Mouse (Mus musculus): Measurements from ENCODE around the gene Pard3b. TPM values are rescaled to one million over a fixed set of nuclear protein-coding genes. Genes with fewer than 3 reads are reported as not detected.
A peak's percentile ranks its signal among the peaks of the same experiment; 100 is the strongest.

Gene Pard3b
- polyA plus RNA-seq, 1 experiment, result 5.7 TPM

DNA sequence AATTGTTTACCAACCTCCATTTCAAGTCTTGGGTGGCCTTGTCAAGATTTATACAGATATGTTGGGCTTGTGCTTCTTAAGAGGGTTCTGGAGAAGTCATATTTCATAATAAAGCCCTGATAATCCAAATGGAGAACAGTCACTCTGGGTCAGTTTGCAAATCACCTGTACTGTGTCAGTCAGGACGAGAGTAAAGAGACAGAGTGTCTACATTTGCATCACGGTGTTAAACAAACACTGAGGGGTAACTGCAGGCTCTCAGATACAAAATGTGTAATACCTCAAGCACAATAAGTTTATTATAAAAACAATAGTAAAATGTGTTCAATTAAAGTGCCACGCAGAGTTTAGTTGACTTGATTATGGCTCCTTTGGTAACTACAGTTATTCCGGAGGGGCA is 91.0 kb downstream of the Pard3b start:
- 66% methylated on average over 4 of the region's 4 CpGs for WGBS
- TF ChIP-seq POLR2A (IDR thresholded peaks at IDR 0.05; ENCODE audit: borderline replicate concordance, extremely low read depth, low read depth, low read length) (no peak), CTCF (IDR thresholded peaks at IDR 0.05; ENCODE audit: insufficient read depth, low read length) (no peak)
- Histone ChIP-seq H3K4me3 (replicated peaks; ENCODE audit: extremely low read depth, low read depth, low read length) (no peak overlapping the region), H3K4me1 (ENCODE audit: control insufficient read depth, insufficient read depth, low read length) (no peaks in the 10 kb centered on the region)
- no peak for DNase-seq

DNA sequence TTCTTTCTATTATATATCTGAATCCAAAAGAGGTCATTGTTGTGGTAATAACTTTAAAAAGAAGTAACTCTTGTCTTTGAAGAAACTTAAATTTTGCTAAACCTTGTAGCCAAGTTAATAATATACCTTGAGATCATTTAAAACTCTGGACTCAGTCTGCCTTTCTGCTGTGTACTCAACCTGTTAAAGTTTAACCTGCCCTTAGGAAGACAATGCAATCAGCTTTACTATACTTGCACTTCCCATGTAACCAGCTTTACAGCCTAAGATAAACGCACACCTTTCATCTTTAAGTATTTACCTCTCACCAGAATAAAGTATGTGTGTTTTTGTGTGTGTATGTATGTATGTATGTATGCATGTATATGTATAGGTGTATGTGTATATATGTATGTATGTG is 97.9 kb downstream of the Pard3b start:
- DNase-seq, result no peak
- Histone ChIP-seq H3K4me1 (ENCODE audit: control insufficient read depth, insufficient read depth, low read length) (no peaks in the 10 kb centered on the region), H3K4me3 (replicated peaks; ENCODE audit: extremely low read depth, low read depth, low read length) (no peak overlapping the region)
- TF ChIP-seq POLR2A (IDR thresholded peaks at IDR 0.05; ENCODE audit: borderline replicate concordance, extremely low read depth, low read depth, low read length), result no peak
- TF ChIP-seq CTCF (IDR thresholded peaks at IDR 0.05; ENCODE audit: insufficient read depth, low read length), result no peak
- 83% methylated on average over 1 of the region's 1 CpGs for WGBS

DNA sequence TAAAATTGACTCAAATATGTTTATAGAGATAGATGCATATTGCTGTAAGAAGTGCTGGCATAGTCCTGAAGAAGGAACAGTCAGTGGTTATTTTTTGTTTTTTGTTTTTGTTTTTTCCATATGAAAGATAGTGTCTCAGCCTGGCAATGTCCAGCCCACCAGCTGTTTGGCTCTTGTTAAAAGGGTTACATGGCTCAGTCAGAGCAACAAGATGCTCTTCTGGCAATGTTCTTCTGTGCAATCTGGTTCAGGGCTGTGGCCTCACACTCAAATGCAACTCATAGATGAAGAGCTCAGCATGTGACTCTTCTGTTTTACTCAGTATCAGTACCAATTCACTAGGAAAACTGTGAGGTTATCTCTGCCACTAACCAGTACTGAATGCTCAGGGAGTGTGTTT is 104.2 kb downstream of the Pard3b start:
- TF ChIP-seq POLR2A (IDR thresholded peaks at IDR 0.05; ENCODE audit: borderline replicate concordance, extremely low read depth, low read depth, low read length) (no peak), CTCF (IDR thresholded peaks at IDR 0.05; ENCODE audit: insufficient read depth, low read length) (no peak)
- H3K4me3 ChIP-seq (replicated peaks; ENCODE audit: extremely low read depth, low read depth, low read length), result no peak overlapping the region
- DNase-seq, result no peak

DNA sequence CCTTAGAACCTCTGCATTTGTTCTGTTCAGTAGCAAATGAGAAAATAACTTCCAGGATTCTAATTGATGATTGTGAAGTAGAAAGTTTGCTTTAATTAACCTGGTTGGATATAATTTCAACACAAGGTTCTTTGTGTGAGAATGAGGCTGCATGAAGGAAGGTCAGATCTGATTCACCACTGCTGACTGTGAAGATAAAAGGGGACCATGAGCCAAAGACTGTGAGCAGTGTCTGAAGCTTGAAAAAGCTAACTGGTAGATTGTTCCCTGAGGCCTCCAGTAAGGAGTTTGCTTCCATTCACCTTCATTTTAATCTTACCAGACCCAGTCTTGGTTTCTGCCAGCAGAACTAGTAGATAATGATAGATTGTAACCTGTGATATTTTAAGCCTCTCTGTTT is 108.9 kb downstream of the Pard3b start:
- TF ChIP-seq CTCF (IDR thresholded peaks at IDR 0.05; ENCODE audit: insufficient read depth, low read length) (no peak), POLR2A (IDR thresholded peaks at IDR 0.05; ENCODE audit: borderline replicate concordance, extremely low read depth, low read depth, low read length) (no peak)
- Histone ChIP-seq H3K4me1 (ENCODE audit: control insufficient read depth, insufficient read depth, low read length) (0 out of 2 replicates have a peak, but pooled peaks cover 2% of the 10 kb centered on the region), H3K4me3 (replicated peaks; ENCODE audit: extremely low read depth, low read depth, low read length) (no peak overlapping the region)
- DNase-seq, result no peak

More for the DNA sequence above, 104.2 kb downstream of the Pard3b start:
- 0 out of 2 replicates have a peak, but pooled peaks cover 2% of the 10 kb centered on the region for H3K4me1 ChIP-seq (ENCODE audit: control insufficient read depth, insufficient read depth, low read length)

DNA sequence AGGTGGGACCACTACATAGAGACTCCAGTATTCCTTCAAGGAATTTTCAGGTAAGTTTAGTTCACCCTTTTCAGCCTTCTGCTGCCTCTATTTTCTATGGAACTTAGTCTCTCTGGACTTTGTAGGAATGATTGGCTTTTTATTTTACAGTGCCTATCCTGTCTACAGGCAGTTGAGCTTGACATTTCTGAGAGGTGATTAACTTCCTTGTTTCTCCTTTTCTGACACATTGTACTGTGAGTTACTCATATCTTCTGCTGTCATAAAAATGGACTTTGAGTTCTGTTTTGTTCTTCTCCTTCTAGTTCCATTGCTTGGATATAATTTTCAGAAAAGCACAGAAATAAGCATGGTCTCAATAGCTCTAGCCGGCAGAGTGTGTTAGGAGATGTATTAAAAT is 112.4 kb downstream of the Pard3b start:
- Histone ChIP-seq H3K4me3 (replicated peaks; ENCODE audit: extremely low read depth, low read depth, low read length) (no peak overlapping the region), H3K4me1 (ENCODE audit: control insufficient read depth, insufficient read depth, low read length) (no peaks in the 10 kb centered on the region)
- no peak for TF ChIP-seq CTCF (IDR thresholded peaks at IDR 0.05; ENCODE audit: insufficient read depth, low read length)
- no peak for TF ChIP-seq POLR2A (IDR thresholded peaks at IDR 0.05; ENCODE audit: borderline replicate concordance, extremely low read depth, low read depth, low read length)
- 100% methylated on average over 1 of the region's 1 CpGs for whole genome bisulfite sequencing
- DNase-seq, result no peak

DNA sequence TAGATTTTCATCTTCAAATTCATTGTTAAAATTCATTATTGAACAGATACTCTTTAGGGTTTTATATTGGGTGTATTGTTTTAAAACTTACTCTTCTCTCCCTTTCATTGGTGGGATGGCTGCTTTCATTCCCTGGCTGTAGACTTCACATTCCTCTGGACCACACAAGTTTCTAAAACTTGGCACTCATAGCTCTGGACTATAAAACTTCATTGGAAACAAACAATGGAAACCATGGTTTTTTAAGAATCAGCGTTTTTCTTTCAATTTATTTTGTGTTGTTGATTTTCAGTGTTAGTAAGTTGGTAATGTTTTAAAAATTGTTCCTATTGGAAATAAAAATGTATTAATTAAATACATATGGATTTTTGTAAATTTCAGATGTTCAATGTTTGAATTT is 118.1 kb downstream of the Pard3b start:
- no peak for DNase-seq
- Histone ChIP-seq H3K4me1 (ENCODE audit: control insufficient read depth, insufficient read depth, low read length) (no peaks in the 10 kb centered on the region), H3K4me3 (replicated peaks; ENCODE audit: extremely low read depth, low read depth, low read length) (no peak overlapping the region)
- TF ChIP-seq POLR2A (IDR thresholded peaks at IDR 0.05; ENCODE audit: borderline replicate concordance, extremely low read depth, low read depth, low read length) (no peak), CTCF (IDR thresholded peaks at IDR 0.05; ENCODE audit: insufficient read depth, low read length) (no peak)
- WGBS, result 75% methylated on average over 1 of the region's 1 CpGs

DNA sequence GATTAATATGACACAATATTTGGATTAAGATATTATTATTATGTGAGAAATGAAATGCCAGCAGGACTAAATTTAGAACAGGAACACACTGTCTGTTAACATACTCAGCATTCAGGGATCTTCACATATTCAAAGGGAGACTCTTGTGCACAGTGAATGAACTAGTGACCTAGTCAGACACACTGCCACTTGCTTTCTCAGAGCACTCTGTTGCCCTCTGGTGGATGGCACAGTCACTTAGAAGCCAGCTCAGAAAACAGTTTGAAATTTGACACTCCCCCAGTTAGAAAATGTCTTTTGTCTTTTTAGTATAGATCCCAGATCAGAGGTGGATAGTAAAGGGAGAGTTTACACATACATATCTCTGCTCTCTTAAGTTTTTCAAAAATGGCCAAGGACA is 132.6 kb downstream of the Pard3b start:
- no peaks in the 10 kb centered on the region for H3K4me1 ChIP-seq (ENCODE audit: control insufficient read depth, insufficient read depth, low read length)
- no peak overlapping the region for H3K4me3 ChIP-seq (replicated peaks; ENCODE audit: extremely low read depth, low read depth, low read length)
- peak; percentile 77 for TF ChIP-seq CTCF (IDR thresholded peaks at IDR 0.05; ENCODE audit: insufficient read depth, low read length)
- no peak for TF ChIP-seq POLR2A (IDR thresholded peaks at IDR 0.05; ENCODE audit: borderline replicate concordance, extremely low read depth, low read depth, low read length)
- DNase-seq, result peak; percentile 54

DNA sequence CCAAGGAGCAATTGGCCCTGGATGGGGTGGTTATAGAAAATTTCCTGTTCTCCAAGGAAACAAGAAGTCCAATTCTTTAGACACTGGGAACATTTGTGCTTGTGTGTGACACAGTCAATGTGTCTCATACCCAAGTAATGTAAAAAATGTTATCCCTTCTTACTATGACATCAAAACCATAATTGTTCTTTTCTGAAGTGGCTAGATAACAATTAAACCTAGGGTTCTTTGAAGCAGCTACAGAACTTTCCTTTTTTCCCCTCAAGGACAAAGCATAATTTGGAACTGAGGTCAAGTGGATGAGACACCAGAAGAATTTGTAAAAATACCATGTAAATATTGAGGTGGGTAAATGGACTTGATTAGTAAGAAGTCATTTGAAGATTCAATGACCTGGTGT is 140.1 kb downstream of the Pard3b start:
- no peak overlapping the region for H3K4me3 ChIP-seq (replicated peaks; ENCODE audit: extremely low read depth, low read depth, low read length)
- TF ChIP-seq CTCF (IDR thresholded peaks at IDR 0.05; ENCODE audit: insufficient read depth, low read length) (no peak), POLR2A (IDR thresholded peaks at IDR 0.05; ENCODE audit: borderline replicate concordance, extremely low read depth, low read depth, low read length) (no peak)
- peaks cover 2% of the 10 kb centered on the region for H3K4me1 ChIP-seq (ENCODE audit: control insufficient read depth, insufficient read depth, low read length)
- DNase-seq, result no peak

DNA sequence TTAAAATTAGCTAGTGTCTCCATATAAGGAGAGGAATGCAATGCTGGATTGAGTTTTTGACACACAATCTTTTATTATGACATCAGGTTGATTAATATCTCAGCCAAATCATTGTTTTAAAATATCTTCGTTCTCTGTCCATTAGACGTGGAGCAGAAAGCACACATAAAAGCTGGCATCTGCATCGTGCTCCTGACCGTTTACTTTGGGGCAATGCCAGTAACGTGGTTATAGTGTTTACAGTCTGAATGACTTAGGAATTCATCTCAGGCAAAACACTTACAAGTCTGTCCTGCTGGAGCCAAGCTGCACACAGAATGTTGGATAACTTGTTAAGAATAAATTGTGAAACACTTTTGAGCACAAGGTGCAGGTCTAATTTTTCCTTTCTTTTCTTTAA is 141.3 kb downstream of the Pard3b start:
- 7% methylated on average over 5 of the region's 5 CpGs for WGBS
- Histone ChIP-seq H3K4me1 (ENCODE audit: control insufficient read depth, insufficient read depth, low read length) (peaks cover 2% of the 10 kb centered on the region), H3K4me3 (replicated peaks; ENCODE audit: extremely low read depth, low read depth, low read length) (no peak overlapping the region)
- DNase-seq, result peak; percentile 29
- TF ChIP-seq CTCF (IDR thresholded peaks at IDR 0.05; ENCODE audit: insufficient read depth, low read length) (no peak), POLR2A (IDR thresholded peaks at IDR 0.05; ENCODE audit: borderline replicate concordance, extremely low read depth, low read depth, low read length) (no peak)

DNA sequence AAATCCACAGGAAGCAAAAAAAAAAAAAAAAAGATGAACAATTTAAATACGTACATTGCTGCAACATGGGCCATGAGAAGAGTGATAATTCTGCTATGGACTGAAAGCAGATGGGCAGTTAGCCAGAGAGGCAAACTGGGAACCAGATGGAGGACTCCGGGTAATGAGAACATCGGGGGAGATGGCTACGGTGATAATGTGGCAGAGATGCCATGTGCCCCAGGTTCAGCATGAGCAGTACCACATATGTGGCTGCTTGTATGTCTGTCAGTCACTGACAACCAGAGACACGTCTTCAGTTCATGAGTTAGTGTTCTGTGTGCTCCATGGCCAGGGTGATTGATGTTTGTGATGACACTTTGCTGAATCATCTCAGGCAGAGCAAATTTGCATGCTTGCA is 157.7 kb downstream of the Pard3b start:
- WGBS, result 86% methylated on average over 5 of the region's 5 CpGs
- H3K4me3 ChIP-seq (replicated peaks; ENCODE audit: extremely low read depth, low read depth, low read length), result no peak overlapping the region
- DNase-seq, result no peak
- H3K4me1 ChIP-seq (ENCODE audit: control insufficient read depth, insufficient read depth, low read length), result no peaks in the 10 kb centered on the region
- TF ChIP-seq CTCF (IDR thresholded peaks at IDR 0.05; ENCODE audit: insufficient read depth, low read length), result no peak
- no peak for TF ChIP-seq POLR2A (IDR thresholded peaks at IDR 0.05; ENCODE audit: borderline replicate concordance, extremely low read depth, low read depth, low read length)

DNA sequence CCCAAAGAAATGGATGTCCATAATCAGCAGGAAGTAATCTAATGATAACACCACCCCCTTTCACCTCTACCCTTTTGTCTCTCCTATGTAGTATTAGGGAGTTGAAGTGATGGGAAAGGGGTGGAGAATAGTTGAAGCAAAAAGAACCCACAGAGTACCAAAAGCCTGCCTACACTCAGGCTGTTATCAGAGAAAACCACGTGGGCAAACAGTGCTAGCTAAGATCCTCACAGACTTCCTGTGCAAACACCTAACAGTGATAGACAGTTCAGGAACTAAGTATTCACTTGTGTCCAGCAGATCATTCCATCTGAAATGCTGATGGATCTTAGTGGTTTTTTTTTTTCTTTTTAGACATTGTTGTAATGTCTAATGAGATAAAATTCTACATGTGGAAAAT is 181.6 kb downstream of the Pard3b start:
- 8% methylated on average over 1 of the region's 1 CpGs for WGBS
- Histone ChIP-seq H3K4me3 (replicated peaks; ENCODE audit: extremely low read depth, low read depth, low read length) (no peak overlapping the region), H3K4me1 (ENCODE audit: control insufficient read depth, insufficient read depth, low read length) (no peaks in the 10 kb centered on the region)
- TF ChIP-seq POLR2A (IDR thresholded peaks at IDR 0.05; ENCODE audit: borderline replicate concordance, extremely low read depth, low read depth, low read length), result no peak
- TF ChIP-seq CTCF (IDR thresholded peaks at IDR 0.05; ENCODE audit: insufficient read depth, low read length), result no peak
- no peak for DNase-seq
